Mouse (Mus musculus): ENCODE measurements around the gene Tmem120a. TPM values are rescaled to one million over a fixed set of nuclear protein-coding genes. Genes with fewer than 3 reads are reported as not detected.
A peak's percentile ranks its signal among the peaks of the same experiment; 100 is the strongest.

Tmem120a gene
- total RNA-seq, 2 experiments from 2014 or later: 61.7 to 68.2 TPM

GRCm38 (mm10) chr5:135709716-135710115 is 34.5 kb downstream of the Tmem120a start:
- DNase-seq: no peak

GRCm38 (mm10) chr5:135707855-135708254 is 36.4 kb downstream of the Tmem120a start:
- DNase-seq: peak; percentile 72

GRCm38 (mm10) chr5:135707039-135707438 is 37.2 kb downstream of the Tmem120a start:
- DNase-seq: no peak

GRCm38 (mm10) chr5:135705383-135705782 is 38.9 kb downstream of the Tmem120a start:
- no peak for DNase-seq

GRCm38 (mm10) chr5:135703431-135703830 is 40.8 kb downstream of the Tmem120a start:
- no peak for DNase-seq

GRCm38 (mm10) chr5:135702682-135703192 is 41.5 kb downstream of the Tmem120a start:
- DNase-seq: peak; percentile 52

GRCm38 (mm10) chr5:135702190-135702589 is 42.1 kb downstream of the Tmem120a start:
- no peak for DNase-seq

GRCm38 (mm10) chr5:135701601-135702000 is 42.6 kb downstream of the Tmem120a start:
- DNase-seq: no peak

GRCm38 (mm10) chr5:135697711-135698111 is 46.5 kb downstream of the Tmem120a start:
- DNase-seq: no peak

- DNase-seq: no peak
Observed at GRCm38 (mm10) chr5:135695277-135695721, 48.9 kb downstream of the Tmem120a start.

- DNase-seq: peak; percentile 59
Observed at GRCm38 (mm10) chr5:135693281-135693853, 50.9 kb downstream of the Tmem120a start.

- DNase-seq: no peak
Observed at GRCm38 (mm10) chr5:135691266-135691665, 53.0 kb downstream of the Tmem120a start.

- no peak for DNase-seq
Observed at GRCm38 (mm10) chr5:135690401-135690800, 53.8 kb downstream of the Tmem120a start.

Small RNA genes lying within 50 kb of the gene (microRNA-seq; reads per million reads assigned to microRNA genes)
- not detected for gene Mir7034

Other genes starting within 250 kb of the Tmem120a start
- gene Hip1, start 199.3 kb downstream of the Tmem120a start, total RNA-seq (2021): 10 to 100 TPM; 33.7 to 39.3 TPM
- not detected for gene Ccl26, start 180.9 kb downstream of the Tmem120a start, total RNA-seq (2021)
- gene Ccl24, start 171.4 kb downstream of the Tmem120a start, total RNA-seq (2021): 1 to 10 TPM; 3.6 to 4.0 TPM
- 10 to 100 TPM; 35.2 to 39.1 TPM for gene Rhbdd2, start 111.8 kb downstream of the Tmem120a start, total RNA-seq (2021)
- 100 to 1,000 TPM; 175 to 226 TPM for gene Por, start 74.4 kb downstream of the Tmem120a start, total RNA-seq (2021)
- gene Styxl1, start 33.9 kb upstream of the Tmem120a start, total RNA-seq (2021): under 1 TPM; 0.27 to 0.73 TPM
- 1,000 to 10,000 TPM; 1,052 to 1,158 TPM for gene Mdh2, start 34.0 kb upstream of the Tmem120a start, total RNA-seq (2021)
- 1 to 10 TPM; 2.5 to 4.3 TPM for gene Srrm3, start 62.4 kb upstream of the Tmem120a start, total RNA-seq (2021)
- gene Hspb1, start 143.5 kb upstream of the Tmem120a start, total RNA-seq (2021): 10 to 100 TPM; 68.2 to 90.0 TPM
- 100 to 1,000 TPM; 413 to 414 TPM for gene Ywhag, start 190.2 kb upstream of the Tmem120a start, total RNA-seq (2021)
- 1 to 10 TPM; 1.9 to 2.3 TPM for gene Ssc4d, start 230.1 kb upstream of the Tmem120a start, total RNA-seq (2021)
- gene Zp3, start 235.7 kb upstream of the Tmem120a start, total RNA-seq (2021): under 1 TPM in 1 of 2 experiments, not detected in 1; 0.30 TPM

Measured in adrenal gland, postnatal 10 days (tissue).